Mouse (Mus musculus): ENCODE measurements at regions not wholly inside any gene's neighbourhood (a gene's known extent, or its start where the extent isn't known, plus 50 kb on each side); places are given as distances from the start of the nearest gene placed in this dataset.

DNA sequence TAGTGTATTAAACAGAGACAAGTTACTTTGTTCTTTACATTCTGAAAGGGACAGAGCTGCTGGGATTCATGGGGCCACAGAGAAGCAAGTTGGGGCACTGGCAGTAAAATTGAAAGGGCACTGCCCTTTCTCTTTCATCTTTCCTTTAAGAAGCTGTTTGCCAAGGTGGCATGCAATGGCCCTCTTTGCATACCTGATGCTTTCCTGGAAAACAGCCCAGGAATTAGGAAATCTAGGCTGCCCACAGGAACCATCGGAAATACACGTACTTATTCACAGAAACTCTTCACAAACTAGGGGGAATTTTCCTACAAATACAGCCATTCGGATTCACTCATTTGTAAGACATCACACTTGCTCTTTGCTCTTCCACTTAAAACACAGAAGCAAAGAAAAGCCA lies 278.3 kb upstream of the Gm765 start:
- 91% methylated on average over 3 of the region's 3 CpGs for WGBS
- Histone ChIP-seq H3K4me1 (replicated peaks; ENCODE audit: control insufficient read depth, insufficient read depth, low read length) (no peaks in the 10 kb centered on the region), H3K9me3 (ENCODE audit: control insufficient read depth) (no peaks in the 10 kb centered on the region), H3K27me3 (replicated peaks; ENCODE audit: control insufficient read depth, insufficient read depth, low read length) (no peaks in the 10 kb centered on the region), H3K4me3 (ENCODE audit: low read depth, low read length) (no peak overlapping the region), H3K36me3 (ENCODE audit: control insufficient read depth, insufficient read depth) (no peaks in the 10 kb centered on the region), H3K4me2 (replicated peaks; ENCODE audit: low read depth) (no peak overlapping the region), H3K9ac (ENCODE audit: low read depth, low read length) (no peak overlapping the region), H3K27ac (ENCODE audit: low read depth, low read length) (no peak overlapping the region)
- TF ChIP-seq CTCF (IDR thresholded peaks at IDR 0.05; ENCODE audit: low read depth): no peak
- no peak for ATAC-seq

DNA sequence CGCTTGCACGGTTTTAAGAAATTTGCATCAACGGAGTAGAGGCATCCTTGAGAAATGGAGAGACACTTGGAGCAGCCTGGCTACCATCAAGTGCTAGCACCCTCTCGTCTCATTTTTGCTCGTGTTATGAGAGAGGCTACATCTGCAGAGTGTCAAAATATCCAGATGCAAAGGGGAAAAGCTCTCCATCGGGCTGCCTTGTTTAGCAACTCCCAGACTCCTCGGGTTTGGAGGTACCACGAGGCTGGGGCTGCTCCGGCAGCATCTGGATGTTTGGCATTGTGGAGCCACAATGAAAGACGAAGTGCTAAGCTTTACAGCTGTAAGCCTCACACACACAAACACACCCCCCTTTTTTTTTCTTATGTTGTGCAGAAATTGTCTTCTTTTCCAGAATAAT lies 270.5 kb upstream of the Gm765 start:
- ATAC-seq: no peak
- H3K4me3 ChIP-seq (ENCODE audit: low read depth, low read length): no peak overlapping the region
- H3K36me3 ChIP-seq (ENCODE audit: control insufficient read depth, insufficient read depth): no peaks in the 10 kb centered on the region
- no peaks in the 10 kb centered on the region for H3K27me3 ChIP-seq (replicated peaks; ENCODE audit: control insufficient read depth, insufficient read depth, low read length)
- no peak overlapping the region for H3K27ac ChIP-seq (ENCODE audit: low read depth, low read length)
- H3K9ac ChIP-seq (ENCODE audit: low read depth, low read length): no peak overlapping the region
- TF ChIP-seq CTCF (IDR thresholded peaks at IDR 0.05; ENCODE audit: low read depth): no peak
- no peaks in the 10 kb centered on the region for H3K9me3 ChIP-seq (ENCODE audit: control insufficient read depth)
- no peak overlapping the region for H3K4me2 ChIP-seq (replicated peaks; ENCODE audit: low read depth)
- no peaks in the 10 kb centered on the region for H3K4me1 ChIP-seq (replicated peaks; ENCODE audit: control insufficient read depth, insufficient read depth, low read length)
- WGBS: 56% methylated on average over 10 of the region's 10 CpGs

DNA sequence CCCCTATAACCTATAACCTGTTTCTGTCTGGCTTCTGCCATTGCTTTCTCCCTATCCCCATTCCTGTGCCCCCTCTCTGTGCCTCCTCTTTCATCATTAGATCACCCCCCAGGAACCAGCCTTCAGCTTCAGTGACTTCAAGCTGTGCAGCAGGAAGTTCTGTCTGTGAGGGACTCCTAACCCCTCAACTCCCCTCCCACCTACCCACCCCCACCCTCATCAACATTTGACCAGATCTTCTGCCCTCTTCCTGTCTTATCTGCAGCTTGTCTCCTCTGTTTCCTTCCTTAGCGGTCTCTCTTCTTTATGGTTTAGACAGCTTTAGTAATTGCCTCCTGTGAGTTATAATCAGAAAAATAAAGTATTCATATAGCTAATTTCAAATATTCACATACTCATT lies 266.6 kb upstream of the Gm765 start:
- Histone ChIP-seq H3K9me3 (ENCODE audit: control insufficient read depth) (no peaks in the 10 kb centered on the region), H3K4me2 (replicated peaks; ENCODE audit: low read depth) (no peak overlapping the region), H3K9ac (ENCODE audit: low read depth, low read length) (no peak overlapping the region), H3K4me1 (replicated peaks; ENCODE audit: control insufficient read depth, insufficient read depth, low read length) (no peaks in the 10 kb centered on the region), H3K36me3 (ENCODE audit: control insufficient read depth, insufficient read depth) (no peaks in the 10 kb centered on the region), H3K27me3 (replicated peaks; ENCODE audit: control insufficient read depth, insufficient read depth, low read length) (no peaks in the 10 kb centered on the region), H3K27ac (ENCODE audit: low read depth, low read length) (no peak overlapping the region), H3K4me3 (ENCODE audit: low read depth, low read length) (no peak overlapping the region)
- 63% methylated on average over 1 of the region's 1 CpGs for WGBS
- ATAC-seq: no peak
- no peak for TF ChIP-seq CTCF (IDR thresholded peaks at IDR 0.05; ENCODE audit: low read depth)

DNA sequence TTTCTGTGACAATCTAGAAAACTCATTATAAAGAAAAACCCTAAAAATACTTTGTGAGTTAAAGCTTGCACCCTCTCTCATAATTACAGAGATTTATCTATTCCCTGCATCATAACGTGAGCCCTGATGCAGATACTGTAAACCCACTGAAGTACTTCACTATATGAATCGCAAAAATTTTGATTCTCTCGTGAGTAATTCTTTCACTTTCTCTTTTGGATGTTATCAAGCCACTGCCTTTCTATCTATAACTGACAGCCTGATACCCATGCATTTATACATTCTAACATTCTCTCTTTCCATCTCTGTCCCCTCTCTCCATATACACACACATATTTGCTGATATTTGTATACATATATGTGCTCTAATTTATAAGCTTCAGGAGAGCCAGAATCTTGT lies 264.1 kb upstream of the Gm765 start:
- H3K4me2 ChIP-seq (replicated peaks; ENCODE audit: low read depth): no peak overlapping the region
- H3K9ac ChIP-seq (ENCODE audit: low read depth, low read length): no peak overlapping the region
- H3K9me3 ChIP-seq (ENCODE audit: control insufficient read depth): no peaks in the 10 kb centered on the region
- no peak overlapping the region for H3K4me3 ChIP-seq (ENCODE audit: low read depth, low read length)
- no peaks in the 10 kb centered on the region for H3K36me3 ChIP-seq (ENCODE audit: control insufficient read depth, insufficient read depth)
- WGBS: 48% methylated on average over 3 of the region's 3 CpGs
- no peaks in the 10 kb centered on the region for H3K27me3 ChIP-seq (replicated peaks; ENCODE audit: control insufficient read depth, insufficient read depth, low read length)
- no peaks in the 10 kb centered on the region for H3K4me1 ChIP-seq (replicated peaks; ENCODE audit: control insufficient read depth, insufficient read depth, low read length)
- TF ChIP-seq CTCF (IDR thresholded peaks at IDR 0.05; ENCODE audit: low read depth): no peak
- H3K27ac ChIP-seq (ENCODE audit: low read depth, low read length): no peak overlapping the region
- ATAC-seq: no peak

DNA sequence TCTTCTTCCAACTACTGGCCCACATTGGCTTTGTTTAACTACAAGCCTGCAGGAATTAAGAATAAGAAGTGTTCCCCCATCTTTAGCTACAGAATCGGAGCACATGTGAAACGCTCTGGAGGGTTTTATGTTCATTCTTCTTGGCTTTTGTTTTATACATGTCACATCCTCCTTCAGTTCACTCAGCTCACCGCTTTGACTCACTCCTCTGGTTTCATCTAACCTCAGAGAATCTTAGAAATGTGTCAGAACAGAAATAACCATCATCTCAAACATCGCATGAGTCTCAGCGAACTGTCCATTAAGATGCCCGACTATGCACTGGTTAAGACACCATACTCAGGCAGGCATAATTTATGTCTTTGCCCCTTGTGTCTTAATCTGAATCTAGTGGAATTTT lies 255.1 kb upstream of the Gm765 start:
- WGBS: 91% methylated on average over 6 of the region's 6 CpGs
- no peak for TF ChIP-seq CTCF (IDR thresholded peaks at IDR 0.05; ENCODE audit: low read depth)

DNA sequence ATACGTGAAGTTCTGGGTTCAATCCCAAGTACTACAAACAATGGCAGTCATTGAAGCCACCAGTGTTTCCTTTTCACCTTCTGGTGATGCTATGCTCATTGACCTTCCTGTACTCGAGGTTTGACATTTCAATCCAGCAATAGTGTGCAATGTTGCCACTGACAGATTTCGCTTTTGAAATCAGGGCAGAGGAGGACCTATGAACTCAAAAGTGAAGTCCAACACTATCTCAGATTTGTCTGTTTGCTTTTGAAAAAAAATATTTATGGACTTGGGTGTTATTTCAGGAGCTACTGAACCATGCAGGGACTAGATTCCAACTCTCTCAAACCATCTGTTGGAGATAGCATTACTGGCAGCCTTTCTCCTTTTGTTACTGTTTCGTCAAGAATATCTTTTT lies 248.4 kb upstream of the Gm765 start:
- 65% methylated on average over 4 of the region's 4 CpGs for WGBS
- H3K27ac ChIP-seq (ENCODE audit: low read depth, low read length): no peak overlapping the region

More for the DNA sequence above, 255.1 kb upstream of the Gm765 start:
- no peak overlapping the region for H3K4me3 ChIP-seq (ENCODE audit: low read depth, low read length)
- H3K9me3 ChIP-seq (ENCODE audit: control insufficient read depth): no peaks in the 10 kb centered on the region
- no peak overlapping the region for H3K9ac ChIP-seq (ENCODE audit: low read depth, low read length)
- no peaks in the 10 kb centered on the region for H3K27me3 ChIP-seq (replicated peaks; ENCODE audit: control insufficient read depth, insufficient read depth, low read length)
- no peak overlapping the region for H3K4me2 ChIP-seq (replicated peaks; ENCODE audit: low read depth)
- no peak overlapping the region for H3K27ac ChIP-seq (ENCODE audit: low read depth, low read length)
- no peaks in the 10 kb centered on the region for H3K36me3 ChIP-seq (ENCODE audit: control insufficient read depth, insufficient read depth)
- H3K4me1 ChIP-seq (replicated peaks; ENCODE audit: control insufficient read depth, insufficient read depth, low read length): no peaks in the 10 kb centered on the region
- no peak for ATAC-seq

DNA sequence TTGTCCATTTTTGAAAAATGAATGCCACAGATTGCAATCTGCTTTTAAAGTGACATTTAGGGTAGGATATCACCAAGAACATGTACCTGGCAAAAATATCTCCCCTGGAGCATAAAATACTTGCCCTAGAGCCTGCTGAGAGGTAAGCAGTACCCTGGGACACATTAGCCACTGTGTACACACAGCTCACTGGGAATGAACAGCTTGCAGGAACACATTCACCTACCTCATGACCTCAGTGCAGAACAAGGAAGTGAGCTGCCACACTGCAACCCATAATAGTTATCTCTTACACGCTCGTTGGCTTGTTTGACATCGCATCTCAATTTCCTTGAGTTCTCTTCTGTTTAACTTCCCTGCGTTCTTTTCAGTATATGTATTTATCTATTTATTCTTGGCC lies 246.4 kb upstream of the Gm765 start:
- no peak overlapping the region for H3K4me3 ChIP-seq (ENCODE audit: low read depth, low read length)

More for the DNA sequence above, 248.4 kb upstream of the Gm765 start:
- no peaks in the 10 kb centered on the region for H3K9me3 ChIP-seq (ENCODE audit: control insufficient read depth)
- H3K4me2 ChIP-seq (replicated peaks; ENCODE audit: low read depth): no peak overlapping the region
- no peak overlapping the region for H3K4me3 ChIP-seq (ENCODE audit: low read depth, low read length)
- no peaks in the 10 kb centered on the region for H3K36me3 ChIP-seq (ENCODE audit: control insufficient read depth, insufficient read depth)
- H3K4me1 ChIP-seq (replicated peaks; ENCODE audit: control insufficient read depth, insufficient read depth, low read length): 0 out of 2 replicates have a peak, but pooled peaks cover 3% of the 10 kb centered on the region
- TF ChIP-seq CTCF (IDR thresholded peaks at IDR 0.05; ENCODE audit: low read depth): no peak
- no peaks in the 10 kb centered on the region for H3K27me3 ChIP-seq (replicated peaks; ENCODE audit: control insufficient read depth, insufficient read depth, low read length)
- no peak overlapping the region for H3K9ac ChIP-seq (ENCODE audit: low read depth, low read length)
- no peak for ATAC-seq

More for the DNA sequence above, 246.4 kb upstream of the Gm765 start:
- Histone ChIP-seq H3K27ac (ENCODE audit: low read depth, low read length) (no peak overlapping the region), H3K9ac (ENCODE audit: low read depth, low read length) (no peak overlapping the region), H3K4me1 (replicated peaks; ENCODE audit: control insufficient read depth, insufficient read depth, low read length) (0 out of 2 replicates have a peak, but pooled peaks cover 3% of the 10 kb centered on the region), H3K36me3 (ENCODE audit: control insufficient read depth, insufficient read depth) (no peaks in the 10 kb centered on the region), H3K9me3 (ENCODE audit: control insufficient read depth) (no peaks in the 10 kb centered on the region), H3K4me2 (replicated peaks; ENCODE audit: low read depth) (no peak overlapping the region), H3K27me3 (replicated peaks; ENCODE audit: control insufficient read depth, insufficient read depth, low read length) (no peaks in the 10 kb centered on the region)
- WGBS: 29% methylated on average over 4 of the region's 4 CpGs
- ATAC-seq: peak; percentile 72; the same call in 1 of the 2 replicates
- no peak for TF ChIP-seq CTCF (IDR thresholded peaks at IDR 0.05; ENCODE audit: low read depth)

Data from intestine, postnatal 0 days (tissue).